Mouse (Mus musculus) layer of hippocampus, adult 9-10 months (tissue): ENCODE results near the gene Zfp74.
"Not testable (repeated sequence)": the region's sequence is repeated elsewhere in the genome, so short reads cannot be mapped to it uniquely, and the experiment has no call there.

Source experiments
- DNase-seq: peaks from one replicate; pipeline ENCODE4 v3.0.0; 2022; ENCODE audit warnings: low spot score

Zfp74 gene

GRCm38 (mm10) chr7:29953513-29954401 is at the start of gene Zfp74:
Zfp74 (minus strand) TSS chr7:29954089.
- DNase-seq = peak; percentile 33

GRCm38 (mm10) chr7:30000601-30001000 is 46.7 kb upstream of the Zfp74 start:
- DNase-seq = no peak

- DNase-seq = no peak
Measured at GRCm38 (mm10) chr7:29995134-29995533, 41.2 kb upstream of the Zfp74 start.

DNA sequence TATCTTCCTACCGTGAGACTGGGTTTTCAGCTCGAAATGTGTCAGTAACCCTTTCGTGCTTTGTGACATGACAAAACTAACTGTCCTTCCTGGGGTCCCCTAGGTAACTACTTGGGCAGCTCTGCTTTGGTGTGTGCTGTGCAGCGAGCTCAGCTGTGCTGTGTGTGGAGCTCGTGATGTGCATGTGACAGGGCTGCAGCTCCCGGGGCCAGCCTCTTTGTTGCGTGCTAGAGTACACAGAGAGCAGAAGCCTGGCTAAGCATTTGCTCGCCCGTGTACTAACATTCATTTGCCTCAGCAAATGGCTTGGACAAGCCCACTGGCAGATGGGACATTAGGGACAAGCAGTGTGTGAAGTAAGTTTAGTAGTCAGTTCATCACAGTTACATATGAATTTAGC is 39.5 kb upstream of the Zfp74 start:
- DNase-seq = no peak

GRCm38 (mm10) chr7:29992698-29993097 is 38.8 kb upstream of the Zfp74 start:
- DNase-seq = no peak

- no peak for DNase-seq
Measured at GRCm38 (mm10) chr7:29989031-29989430, 35.1 kb upstream of the Zfp74 start.

DNA sequence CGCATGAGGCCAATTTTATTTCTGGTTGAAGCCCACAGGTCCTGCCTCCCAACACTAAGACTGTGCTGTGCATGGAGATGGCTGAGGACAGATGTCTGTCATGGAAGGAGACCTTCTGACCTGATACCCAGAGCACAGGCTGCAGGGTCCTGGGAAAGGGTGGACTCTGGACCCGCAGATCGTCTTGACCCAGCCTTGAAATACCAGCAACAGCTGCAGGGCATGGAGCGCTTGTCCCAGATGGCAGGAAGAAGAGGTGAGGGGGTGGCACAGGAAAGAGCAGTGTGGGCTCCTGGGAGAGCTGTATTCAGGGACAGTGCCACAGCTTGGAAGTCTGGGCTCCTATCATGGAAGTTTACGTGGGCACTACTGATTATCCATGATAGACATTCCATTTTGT is 33.7 kb upstream of the Zfp74 start:
- no peak for DNase-seq

DNA sequence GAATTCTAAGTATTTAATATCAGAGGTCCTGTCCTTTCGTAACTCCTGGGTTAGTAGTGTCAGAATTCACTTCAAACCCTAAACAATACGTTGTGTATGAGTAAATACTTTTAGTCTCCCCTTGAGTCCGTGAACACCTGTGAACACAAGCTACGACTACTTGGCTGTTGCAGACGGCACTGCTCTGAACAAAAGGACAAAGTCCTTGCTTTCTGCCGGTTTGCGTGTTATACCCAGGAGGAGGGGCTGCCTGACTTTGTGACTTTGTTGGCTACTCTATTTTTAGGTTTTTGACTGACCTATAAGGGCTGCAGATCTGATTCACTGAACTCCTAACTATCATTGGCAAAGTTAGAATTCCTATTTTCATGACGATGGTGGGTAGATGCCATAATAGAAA is 32.2 kb upstream of the Zfp74 start:
- no peak for DNase-seq

DNA sequence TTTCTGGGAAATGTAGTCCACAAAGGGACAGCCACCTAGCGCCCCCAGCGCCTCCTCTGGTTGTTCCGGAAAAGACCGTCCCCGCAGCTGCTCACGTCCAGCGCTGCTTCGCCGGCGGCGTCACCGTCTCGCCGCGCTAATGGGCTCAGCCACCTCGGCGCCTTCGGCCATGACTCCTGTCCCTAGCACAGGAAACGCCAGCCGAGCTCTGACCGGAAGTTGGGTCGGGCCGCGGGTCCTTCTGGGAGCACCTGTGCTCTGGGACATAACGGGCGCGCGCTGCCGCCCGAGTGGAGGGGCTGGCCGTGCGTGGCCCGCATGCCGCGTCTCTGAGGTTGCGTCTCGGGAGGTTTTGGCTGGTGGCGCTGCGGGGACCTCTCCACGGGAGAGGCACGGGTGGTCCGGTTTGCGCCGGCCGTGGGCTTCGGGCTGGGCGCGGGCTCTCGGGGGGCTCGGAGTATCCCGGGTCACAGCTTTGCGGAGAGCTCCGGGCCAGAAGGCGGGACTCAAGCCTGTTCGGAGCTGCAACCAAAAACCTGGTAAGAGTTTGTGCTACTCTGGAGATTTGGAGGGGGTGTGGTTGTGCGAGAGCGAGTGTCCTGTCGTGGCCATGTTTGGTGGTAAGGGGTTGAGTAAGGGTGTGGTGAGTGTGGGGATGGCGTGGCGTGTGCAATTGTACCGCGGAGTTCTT is 29.9 kb upstream of the Zfp74 start, which contains the start of gene Zfp568:
Gene Zfp568, plus strand, starts transcription at position 266 of the 691 bp plus-strand sequence.
- DNase-seq = peak; percentile 80

DNA sequence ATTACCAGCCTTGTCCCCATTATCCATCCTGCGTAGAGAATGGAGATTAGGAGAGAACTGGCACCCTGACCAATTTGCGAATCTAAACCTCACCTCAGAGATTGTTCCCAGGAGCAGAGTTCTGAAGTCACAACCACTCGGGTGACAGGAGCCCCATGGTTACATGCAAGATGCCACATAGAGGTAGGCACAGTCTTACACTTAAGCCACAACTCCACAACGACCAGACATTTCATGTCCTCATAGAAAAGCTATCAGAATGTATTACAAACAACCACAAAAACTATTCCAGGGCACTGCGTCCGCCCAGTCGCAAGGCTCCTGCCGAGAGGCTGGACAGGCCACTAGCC is 29.4 kb upstream of the Zfp74 start:
- DNase-seq = no peak

DNA sequence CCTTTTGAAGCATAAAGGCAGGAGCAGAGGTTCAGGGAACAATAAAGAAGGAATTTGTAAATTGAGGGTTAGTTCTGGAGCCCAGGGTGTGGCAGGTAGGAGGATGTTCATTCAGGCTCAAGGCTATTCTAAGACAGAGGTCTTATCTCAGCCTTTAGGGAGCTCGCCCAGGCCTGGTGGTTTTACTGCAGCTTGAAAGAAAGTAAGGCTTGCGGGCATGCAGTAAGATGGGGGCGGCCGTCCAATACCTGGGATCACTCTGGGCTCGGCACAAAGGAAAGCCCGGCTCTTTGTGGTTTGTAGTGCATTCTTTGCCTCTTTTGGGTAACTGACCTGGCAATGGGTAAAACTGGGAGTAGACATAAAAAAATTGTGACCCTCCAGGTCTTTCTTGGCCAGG is 29.0 kb upstream of the Zfp74 start:
- no peak for DNase-seq

GRCm38 (mm10) chr7:29982341-29982740 is 28.5 kb upstream of the Zfp74 start:
- no peak for DNase-seq

- DNase-seq = no peak
Measured at GRCm38 (mm10) chr7:29981860-29982259, 28.0 kb upstream of the Zfp74 start.

GRCm38 (mm10) chr7:29981455-29981854 is 27.6 kb upstream of the Zfp74 start:
- no peak for DNase-seq

DNA sequence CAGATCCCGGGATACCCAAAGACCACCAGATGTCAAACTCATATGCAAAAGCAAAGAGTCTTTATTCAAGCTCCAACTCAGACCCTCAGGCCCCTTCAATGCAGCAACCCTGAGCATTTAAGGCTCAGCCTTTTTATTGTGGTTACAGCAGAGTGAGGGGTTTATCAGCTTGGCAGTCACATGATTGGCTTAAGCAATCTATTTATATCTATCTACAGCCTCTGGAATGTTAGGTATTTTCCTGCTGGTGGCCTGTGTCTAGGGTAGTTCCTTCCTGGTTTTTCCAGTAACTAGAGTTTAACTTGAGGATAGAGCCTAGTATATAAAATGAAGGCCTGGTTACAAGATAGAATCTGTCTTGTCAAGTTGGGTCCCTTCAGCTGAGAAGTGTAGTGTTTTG is 26.9 kb upstream of the Zfp74 start:
- no peak for DNase-seq

GRCm38 (mm10) chr7:29970686-29971085 is 16.8 kb upstream of the Zfp74 start:
- DNase-seq = no peak

DNA sequence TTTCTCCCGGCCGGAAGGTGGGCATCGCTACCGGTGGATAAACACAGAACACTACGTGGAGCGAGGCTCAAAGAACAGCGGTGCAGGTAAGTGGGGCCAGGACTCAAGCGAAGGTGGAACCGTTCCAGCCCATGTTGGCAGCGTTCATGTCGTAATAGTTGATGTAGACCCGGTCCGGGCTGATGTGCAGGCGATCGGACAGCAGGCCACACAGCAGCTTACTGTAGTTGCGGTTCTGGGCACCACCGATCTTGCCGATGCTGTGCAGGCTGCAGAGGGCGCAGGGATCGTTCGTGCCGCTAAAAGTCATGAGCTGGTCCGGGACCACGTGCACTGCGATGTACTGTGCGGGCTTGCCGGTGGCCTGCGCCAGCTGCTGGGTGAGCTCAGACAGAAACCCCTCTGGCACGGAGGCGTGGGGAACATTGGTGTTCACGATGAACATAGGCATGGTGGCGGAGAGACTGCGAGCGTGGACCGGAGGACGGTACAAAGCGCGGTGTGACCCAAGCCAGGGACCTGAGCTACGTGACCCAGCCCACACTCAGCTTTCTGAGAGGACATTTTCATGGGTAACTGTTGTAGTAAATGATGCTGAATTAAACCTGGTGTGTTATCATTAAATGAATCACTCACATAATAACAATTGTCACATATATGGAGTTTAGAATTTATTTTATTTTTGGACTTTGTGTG is 11.4 kb upstream of the Zfp74 start:
- DNase-seq = not testable (repeated sequence)

DNA sequence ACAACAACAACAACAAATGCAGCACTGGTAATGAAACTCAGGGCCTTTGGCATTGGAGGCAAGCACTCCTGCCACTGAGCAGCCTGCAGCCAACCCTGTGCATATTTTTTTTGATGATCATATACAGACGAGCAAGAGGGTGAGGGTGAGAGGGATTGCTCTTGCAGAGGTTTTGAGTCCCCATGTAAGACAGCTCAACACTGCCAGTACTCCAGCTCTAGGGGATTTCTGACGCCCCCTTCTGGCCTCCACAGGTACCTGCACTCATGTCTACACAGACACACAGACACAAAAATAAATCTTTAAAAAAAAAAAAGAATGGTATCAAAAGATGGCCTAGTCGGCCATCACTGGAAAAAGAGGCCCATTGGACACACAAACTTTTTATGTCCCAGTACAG is 5.1 kb upstream of the Zfp74 start:
- no peak for DNase-seq

- no peak for DNase-seq
Measured at GRCm38 (mm10) chr7:29958125-29958724, 4.3 kb upstream of the Zfp74 start.

DNA sequence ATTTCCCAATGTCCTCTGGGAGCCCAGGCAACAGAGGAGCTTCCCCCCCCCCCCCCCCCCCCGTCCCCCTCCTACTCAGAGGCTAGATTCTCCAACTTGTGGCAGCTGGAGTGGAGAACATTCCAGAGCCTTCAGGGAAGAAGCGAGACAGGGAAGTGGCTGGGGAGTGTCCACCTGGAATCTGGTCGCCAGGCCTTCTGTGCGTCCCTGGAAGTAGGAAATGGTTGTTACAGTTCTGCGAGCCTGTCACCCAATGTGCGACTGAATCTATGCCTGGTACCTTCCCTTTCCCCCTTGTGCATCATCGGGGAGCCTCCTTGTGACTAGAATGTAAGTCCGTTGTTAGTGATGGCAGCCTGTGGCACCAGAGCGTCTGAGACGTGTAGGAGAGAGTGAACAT is 2.4 kb upstream of the Zfp74 start:
- DNase-seq = no peak

GRCm38 (mm10) chr7:29954731-29955130 is 842 bp upstream of the Zfp74 start:
- no peak for DNase-seq

GRCm38 (mm10) chr7:29953086-29953485 is 803 bp downstream of the Zfp74 start:
- no peak for DNase-seq
